Mouse (Mus musculus) E14TG2a.4 (cell line): ENCODE measurements at regions not wholly inside any gene's neighbourhood (a gene's known extent, or its start where the extent isn't known, plus 50 kb on each side); places are given as distances from the start of the nearest gene placed in this dataset.

Experiments used
- CTCF ChIP-seq: conservative IDR thresholded peaks from 2 replicates; pipeline ENCODE4 v1.5.1; 2014; ENCODE audit warnings: low read length
- POU5F1 ChIP-seq: IDR thresholded peaks from 2 replicates; pipeline ENCODE4 v1.6.1; 2014; ENCODE audit warnings: low read length, borderline replicate concordance

- TF ChIP-seq CTCF (no peak), POU5F1 (no peak)
Observed at GRCm38 (mm10) chr2:148116033-148116790, 69.4 kb upstream of the Foxa2 start.
